Mouse (Mus musculus) G1E (cell line): Measurements from ENCODE around the gene Rsph10b.

Experiments used
- CTCF ChIP-seq: IDR thresholded peaks from 2 replicates; pipeline ENCODE4 v1.5.1; 2012; ENCODE audit warnings: low read depth, low read length, inconsistent platforms, mixed read lengths
- GATA1 ChIP-seq: IDR thresholded peaks from 2 replicates; pipeline ENCODE4 v1.6.1; 2012; ENCODE audit warnings: borderline replicate concordance, low read length, inconsistent platforms, mixed read lengths
- POLR2AphosphoS5 ChIP-seq: IDR thresholded peaks from 2 replicates; pipeline ENCODE4 v1.6.1; 2012; ENCODE audit warnings: low read depth, low read length, inconsistent platforms; ENCODE audit not compliant: insufficient replicate concordance

- TF ChIP-seq POLR2AphosphoS5, result no peak
- TF ChIP-seq CTCF, result no peak
- no peak for TF ChIP-seq GATA1
These were observed 61.0 kb downstream of the Rsph10b start for GRCm38 (mm10) chr5:143993849-143994248.
